Mouse (Mus musculus) forebrain, embryonic 12.5 days (tissue): ENCODE measurements around the gene Adcyap1r1. TPM values are rescaled to one million over a fixed set of nuclear protein-coding genes. Genes with fewer than 3 reads are reported as not detected.

ENCODE experiments used
- ATAC-seq: fragments of 200-750 bp; cut with Nextera tagmentation; 2 replicates; pipeline ENCODE4 v1.8.0; 2017; ENCODE audit warnings: moderate TSS enrichment; ENCODE audit not compliant: low FRiP score
- H3K27ac ChIP-seq: fragments of 300-500 bp; sonication (generic); 2 replicates; pipeline ENCODE4 v1.5.1; 2016; ENCODE audit warnings: mild to moderate bottlenecking
- H3K27me3 ChIP-seq: fragments of 300-500 bp; sonication (generic); 2 replicates; pipeline ENCODE4 v1.6.1; 2016; ENCODE audit warnings: mild to moderate bottlenecking
- H3K36me3 ChIP-seq: fragments of 300-500 bp; sonication (generic); replicated peaks from 2 replicates; pipeline ENCODE4 v1.6.1; 2016; ENCODE audit warnings: mild to moderate bottlenecking
- H3K4me1 ChIP-seq: fragments of 300-500 bp; sonication (generic); 2 replicates; pipeline ENCODE4 v1.6.1; 2016
- H3K4me2 ChIP-seq: fragments of 300-500 bp; sonication (generic); 2 replicates; pipeline ENCODE4 v1.6.1; 2016; ENCODE audit warnings: mild to moderate bottlenecking, moderate library complexity
- H3K4me3 ChIP-seq: fragments of 300-500 bp; sonication (generic); replicated peaks from 2 replicates; pipeline ENCODE4 v1.5.1; 2016; ENCODE audit warnings: mild to moderate bottlenecking
- H3K9ac ChIP-seq: fragments of 300-500 bp; sonication (generic); 2 replicates; pipeline ENCODE4 v1.6.1; 2016; ENCODE audit warnings: mild to moderate bottlenecking
- H3K9me3 ChIP-seq: fragments of 300-500 bp; sonication (generic); 2 replicates; pipeline ENCODE4 v1.6.1; 2016
- WGBS: fragments of 180-500 bp; shearing (Covaris S2); methylation state at CpG from one replicate; pipeline ENCODE4 v1.1.7; 2016; 5-methylcytosine and 5-hydroxymethylcytosine counted together
- polyA plus RNA-seq: library from polyadenylated mRNA; unstranded; fragments of >200 nt; fragmentation: Nextera tagmentation; extraction: Ambion mirVana; gene quantifications from 2 replicates; pipeline ENCODE4 v1.2.1, GENCODE M21; 2016

The Adcyap1r1 gene
- polyA plus RNA-seq, 1 experiment from 2014 or later, result 13.4 TPM

- Histone ChIP-seq H3K9me3 (no peaks in the 10 kb centered on the region), H3K27ac (no peak overlapping the region), H3K36me3 (peaks cover 7% of the 10 kb centered on the region; the same call in 1 of the 2 replicates), H3K9ac (no peak overlapping the region), H3K4me2 (no peak overlapping the region), H3K27me3 (no peaks in the 10 kb centered on the region), H3K4me1 (peaks cover 29% of the 10 kb centered on the region), H3K4me3 (no peak overlapping the region)
- 69% methylated on average over 1 of the region's 1 CpGs for WGBS
- no peak for ATAC-seq
Measured at GRCm38 (mm10) chr6:55482471-55482870, 30.7 kb downstream of the Adcyap1r1 start.

- H3K36me3 ChIP-seq, result peaks cover 2% of the 10 kb centered on the region; the same call in 1 of the 2 replicates
- peaks cover 35% of the 10 kb centered on the region for H3K4me1 ChIP-seq
- H3K4me2 ChIP-seq, result no peak overlapping the region
- H3K27ac ChIP-seq, result peak overlapping the region; percentile 68
- H3K9me3 ChIP-seq, result no peaks in the 10 kb centered on the region
- no peak for ATAC-seq
- 80% methylated on average over 7 of the region's 7 CpGs for WGBS
- H3K4me3 ChIP-seq, result no peak overlapping the region
- H3K9ac ChIP-seq, result no peak overlapping the region
- H3K27me3 ChIP-seq, result no peaks in the 10 kb centered on the region
Measured at GRCm38 (mm10) chr6:55483360-55483759, 31.6 kb downstream of the Adcyap1r1 start.

GRCm38 (mm10) chr6:55484224-55484623 lies 32.4 kb downstream of the Adcyap1r1 start:
- Histone ChIP-seq H3K9ac (no peak overlapping the region), H3K4me3 (no peak overlapping the region), H3K27ac (peak overlapping the region; percentile 68), H3K4me1 (peaks cover 35% of the 10 kb centered on the region), H3K4me2 (no peak overlapping the region), H3K27me3 (no peaks in the 10 kb centered on the region), H3K36me3 (peaks cover 7% of the 10 kb centered on the region; the same call in 1 of the 2 replicates), H3K9me3 (no peaks in the 10 kb centered on the region)
- peak; percentile 88 for ATAC-seq
- 11% methylated on average over 4 of the region's 4 CpGs for WGBS

GRCm38 (mm10) chr6:55485216-55485615 lies 33.4 kb downstream of the Adcyap1r1 start:
- peak; percentile 48; the same call in 1 of the 2 replicates for ATAC-seq
- Histone ChIP-seq H3K27me3 (no peaks in the 10 kb centered on the region), H3K4me3 (no peak overlapping the region), H3K4me1 (peaks cover 35% of the 10 kb centered on the region), H3K27ac (peak overlapping the region; percentile 68; the same call in 1 of the 2 replicates), H3K9me3 (no peaks in the 10 kb centered on the region), H3K9ac (no peak overlapping the region), H3K36me3 (peaks cover 11% of the 10 kb centered on the region; the same call in 1 of the 2 replicates), H3K4me2 (no peak overlapping the region)
- 73% methylated on average over 4 of the region's 4 CpGs for WGBS

- no peak for ATAC-seq
- no peak overlapping the region for H3K27ac ChIP-seq
Measured at GRCm38 (mm10) chr6:55487726-55488125, 35.9 kb downstream of the Adcyap1r1 start.

GRCm38 (mm10) chr6:55496201-55496600 lies 44.4 kb downstream of the Adcyap1r1 start:
- no peak overlapping the region for H3K4me3 ChIP-seq
- H3K9me3 ChIP-seq, result no peaks in the 10 kb centered on the region
- H3K36me3 ChIP-seq, result peaks cover 10% of the 10 kb centered on the region
- no peaks in the 10 kb centered on the region for H3K4me1 ChIP-seq
- H3K27me3 ChIP-seq, result no peaks in the 10 kb centered on the region
- H3K27ac ChIP-seq, result no peak overlapping the region
- no peak for ATAC-seq
- WGBS, result 95% methylated on average over 4 of the region's 4 CpGs
- no peak overlapping the region for H3K4me2 ChIP-seq
- no peak overlapping the region for H3K9ac ChIP-seq

More at GRCm38 (mm10) chr6:55487726-55488125, 35.9 kb downstream of the Adcyap1r1 start:
- no peak overlapping the region for H3K9ac ChIP-seq
- H3K4me3 ChIP-seq, result no peak overlapping the region
- H3K9me3 ChIP-seq, result no peaks in the 10 kb centered on the region
- peaks cover 11% of the 10 kb centered on the region; the same call in 1 of the 2 replicates for H3K36me3 ChIP-seq
- no peak overlapping the region for H3K4me2 ChIP-seq
- no peaks in the 10 kb centered on the region for H3K27me3 ChIP-seq
- H3K4me1 ChIP-seq, result peaks cover 35% of the 10 kb centered on the region
- WGBS, result 72% methylated on average over 6 of the region's 6 CpGs

- Histone ChIP-seq H3K9ac (no peak overlapping the region), H3K27me3 (no peaks in the 10 kb centered on the region), H3K4me1 (no peaks in the 10 kb centered on the region), H3K36me3 (peaks cover 10% of the 10 kb centered on the region), H3K9me3 (no peaks in the 10 kb centered on the region), H3K27ac (no peak overlapping the region), H3K4me3 (no peak overlapping the region), H3K4me2 (no peak overlapping the region)
- ATAC-seq, result no peak
Measured at GRCm38 (mm10) chr6:55498753-55499152, 47.0 kb downstream of the Adcyap1r1 start.

GRCm38 (mm10) chr6:55501061-55501460 lies 49.3 kb downstream of the Adcyap1r1 start:
- Histone ChIP-seq H3K9ac (no peak overlapping the region), H3K4me1 (no peaks in the 10 kb centered on the region), H3K27me3 (no peaks in the 10 kb centered on the region), H3K27ac (no peak overlapping the region), H3K36me3 (peaks cover 6% of the 10 kb centered on the region), H3K4me3 (no peak overlapping the region), H3K9me3 (no peaks in the 10 kb centered on the region), H3K4me2 (no peak overlapping the region)
- WGBS, result 81% methylated on average over 6 of the region's 6 CpGs
- no peak for ATAC-seq

- H3K27ac ChIP-seq, result no peak overlapping the region
- H3K4me3 ChIP-seq, result no peak overlapping the region
- no peak for ATAC-seq
- no peak overlapping the region for H3K4me2 ChIP-seq
- no peaks in the 10 kb centered on the region for H3K4me1 ChIP-seq
- peaks cover under 1% of the 10 kb centered on the region for H3K36me3 ChIP-seq
- H3K9me3 ChIP-seq, result no peaks in the 10 kb centered on the region
- 80% methylated on average over 7 of the region's 7 CpGs for WGBS
- H3K27me3 ChIP-seq, result no peaks in the 10 kb centered on the region
- no peak overlapping the region for H3K9ac ChIP-seq
Measured at GRCm38 (mm10) chr6:55502309-55502708, 50.5 kb downstream of the Adcyap1r1 start.

GRCm38 (mm10) chr6:55504797-55505488 lies 53.2 kb downstream of the Adcyap1r1 start:
- H3K9ac ChIP-seq, result no peak overlapping the region
- no peaks in the 10 kb centered on the region for H3K27me3 ChIP-seq
- no peak overlapping the region for H3K27ac ChIP-seq
- no peaks in the 10 kb centered on the region for H3K36me3 ChIP-seq
- no peaks in the 10 kb centered on the region for H3K4me1 ChIP-seq
- 93% methylated on average over 2 of the region's 2 CpGs for WGBS
- H3K4me2 ChIP-seq, result no peak overlapping the region
- peak; percentile 74; the same call in 1 of the 2 replicates for ATAC-seq
- no peaks in the 10 kb centered on the region for H3K9me3 ChIP-seq
- H3K4me3 ChIP-seq, result no peak overlapping the region

GRCm38 (mm10) chr6:55506519-55506918 lies 54.7 kb downstream of the Adcyap1r1 start:
- Histone ChIP-seq H3K27ac (no peak overlapping the region), H3K4me1 (no peaks in the 10 kb centered on the region; the same call in 1 of the 2 replicates), H3K36me3 (no peaks in the 10 kb centered on the region), H3K9ac (no peak overlapping the region), H3K27me3 (no peaks in the 10 kb centered on the region), H3K9me3 (no peaks in the 10 kb centered on the region), H3K4me2 (no peak overlapping the region), H3K4me3 (no peak overlapping the region)
- ATAC-seq, result no peak
- 81% methylated on average over 4 of the region's 4 CpGs for WGBS

- Histone ChIP-seq H3K27ac (no peak overlapping the region), H3K4me1 (peaks cover 6% of the 10 kb centered on the region; the same call in 1 of the 2 replicates), H3K9ac (no peak overlapping the region), H3K9me3 (no peaks in the 10 kb centered on the region), H3K27me3 (no peaks in the 10 kb centered on the region), H3K4me3 (no peak overlapping the region), H3K4me2 (no peak overlapping the region), H3K36me3 (no peaks in the 10 kb centered on the region)
- WGBS, result 90% methylated on average over 6 of the region's 6 CpGs
- no peak for ATAC-seq
Measured at GRCm38 (mm10) chr6:55509130-55509870, 57.5 kb downstream of the Adcyap1r1 start.
